Mouse (Mus musculus): ENCODE results near the gene Tymp.

Tymp gene

GRCm38 (mm10) chr15:89376957-89377356 is at the start of gene Tymp:
Gene Tymp, minus strand, starts transcription at chr15:89377039.
- no peak for DNase-seq (ENCODE audit: low read depth, low spot score)

GRCm38 (mm10) chr15:89425711-89426121 is 48.9 kb upstream of the Tymp start, which contains the start of gene Cpt1b:
Gene Cpt1b, minus strand, starts transcription at chr15:89425863.
- no peak for DNase-seq (ENCODE audit: low read depth, low spot score)

- DNase-seq (ENCODE audit: low read depth, low spot score) = no peak
Observed at GRCm38 (mm10) chr15:89424621-89425020, 47.8 kb upstream of the Tymp start.

- peak; percentile 33 for DNase-seq (ENCODE audit: low read depth, low spot score)
Observed at GRCm38 (mm10) chr15:89421938-89422337, 45.1 kb upstream of the Tymp start.

- peak; percentile 58 for DNase-seq (ENCODE audit: low read depth, low spot score)
Observed at GRCm38 (mm10) chr15:89415282-89415681, 38.4 kb upstream of the Tymp start.

- DNase-seq (ENCODE audit: low read depth, low spot score) = no peak
Observed at GRCm38 (mm10) chr15:89410118-89410517, 33.3 kb upstream of the Tymp start, which contains the start of gene Syce3. Gene Syce3, minus strand, starts transcription at chr15:89410503.

GRCm38 (mm10) chr15:89406691-89407090 is 29.9 kb upstream of the Tymp start:
- DNase-seq (ENCODE audit: low read depth, low spot score) = no peak

GRCm38 (mm10) chr15:89404831-89405623 is 28.2 kb upstream of the Tymp start:
- no peak for DNase-seq (ENCODE audit: low read depth, low spot score)

- DNase-seq (ENCODE audit: low read depth, low spot score) = no peak
Observed at GRCm38 (mm10) chr15:89402471-89402870, 25.6 kb upstream of the Tymp start.

- DNase-seq (ENCODE audit: low read depth, low spot score) = no peak
Observed at GRCm38 (mm10) chr15:89399716-89400115, 22.9 kb upstream of the Tymp start.

- DNase-seq (ENCODE audit: low read depth, low spot score) = peak; percentile 31
Observed at GRCm38 (mm10) chr15:89398146-89398545, 21.3 kb upstream of the Tymp start.

GRCm38 (mm10) chr15:89396883-89397282 is 20.0 kb upstream of the Tymp start:
- no peak for DNase-seq (ENCODE audit: low read depth, low spot score)

GRCm38 (mm10) chr15:89390081-89390480 is 13.2 kb upstream of the Tymp start:
- DNase-seq (ENCODE audit: low read depth, low spot score) = peak; percentile 59

GRCm38 (mm10) chr15:89387127-89387526 is 10.3 kb upstream of the Tymp start:
- no peak for DNase-seq (ENCODE audit: low read depth, low spot score)

GRCm38 (mm10) chr15:89384617-89385016 is 7.8 kb upstream of the Tymp start, which contains the start of gene Klhdc7b:
Gene Klhdc7b, plus strand, starts transcription at chr15:89384917.
- DNase-seq (ENCODE audit: low read depth, low spot score) = no peak

- no peak for DNase-seq (ENCODE audit: low read depth, low spot score)
Observed at GRCm38 (mm10) chr15:89379429-89379828, 2.6 kb upstream of the Tymp start.

GRCm38 (mm10) chr15:89378831-89379401 is 2.1 kb upstream of the Tymp start, which contains the start of gene Odf3b:
Gene Odf3b, minus strand, starts transcription at chr15:89379282.
- peak; percentile 90 for DNase-seq (ENCODE audit: low read depth, low spot score)

GRCm38 (mm10) chr15:89377938-89378828 is 1.3 kb upstream of the Tymp start:
- peak; percentile 50 for DNase-seq (ENCODE audit: low read depth, low spot score)

GRCm38 (mm10) chr15:89377362-89377761 is 523 bp upstream of the Tymp start:
- no peak for DNase-seq (ENCODE audit: low read depth, low spot score)

GRCm38 (mm10) chr15:89376040-89376439 is 799 bp downstream of the Tymp start:
- DNase-seq (ENCODE audit: low read depth, low spot score) = no peak

GRCm38 (mm10) chr15:89374801-89375534 is 1.9 kb downstream of the Tymp start:
- no peak for DNase-seq (ENCODE audit: low read depth, low spot score)

Measured in brain, adult 2 months (tissue).